Mouse (Mus musculus) ES-E14 (cell line): Measurements from ENCODE around the gene Uqcrh. TPM values are rescaled to one million over a fixed set of nuclear protein-coding genes. Genes with fewer than 3 reads are reported as not detected.
A peak's percentile ranks its signal among the peaks of the same experiment; 100 is the strongest.

Experiments used
- DNase-seq: peaks from one replicate; pipeline ENCODE4 v3.0.0-alpha.2; 2013; ENCODE audit warnings: low read depth, low spot score
- H3K27ac ChIP-seq: 2 replicates; pipeline ENCODE4 v1.5.1; 2012; ENCODE audit warnings: low read depth, mild to moderate bottlenecking, low read length, moderate library complexity, mixed read lengths; ENCODE audit not compliant: poor library complexity, insufficient read depth, severe bottlenecking
- H3K36me3 ChIP-seq: 2 replicates; pipeline ENCODE4 v1.6.1; 2012; ENCODE audit warnings: mild to moderate bottlenecking, low read length, moderate library complexity, mixed read lengths; ENCODE audit not compliant: control insufficient read depth, poor library complexity, insufficient read depth, severe bottlenecking
- H3K4me1 ChIP-seq, 2 experiments: fragments of 150-350 bp in 1 of 2; sonication (generic) in 1 of 2; 2 replicates each; pipeline ENCODE4 v1.6.1; 2012; ENCODE audit warnings: low read length in 2 of 2, mild to moderate bottlenecking in 1 of 2, mixed read lengths in 1 of 2; ENCODE audit not compliant: control insufficient read depth in 2 of 2, insufficient read depth in 2 of 2, poor library complexity in 1 of 2
- H3K4me3 ChIP-seq, 2 experiments: fragments of 150-350 bp in 1 of 2; sonication (generic) in 1 of 2; 2 replicates each; pipeline ENCODE4 v1.5.1; 2012; ENCODE audit warnings: low read length in 2 of 2, low read depth in 1 of 2, mild to moderate bottlenecking in 1 of 2, mixed read lengths in 1 of 2; ENCODE audit not compliant: insufficient read depth in 1 of 2, poor library complexity in 1 of 2, severe bottlenecking in 1 of 2
- H3K9ac ChIP-seq: 2 replicates; pipeline ENCODE4 v1.6.1; 2012; ENCODE audit warnings: low read depth, mild to moderate bottlenecking, low read length, mixed read lengths; ENCODE audit not compliant: poor library complexity, insufficient read depth, severe bottlenecking
- H3K9me3 ChIP-seq: fragments of 150-350 bp; sonication (generic); 2 replicates; pipeline ENCODE4 v1.6.1; 2012; ENCODE audit warnings: low read depth, mild to moderate bottlenecking, low read length; ENCODE audit not compliant: control insufficient read depth, insufficient read depth
- CHD2 ChIP-seq: IDR thresholded peaks from 2 replicates; pipeline ENCODE4 v1.6.1; 2014; ENCODE audit warnings: mild to moderate bottlenecking, low read depth, low read length, inconsistent platforms
- HCFC1 ChIP-seq: IDR thresholded peaks from 2 replicates; pipeline ENCODE4 v1.6.1; 2012; ENCODE audit warnings: low read length, inconsistent platforms, borderline replicate concordance; ENCODE audit not compliant: insufficient read depth
- MAFK ChIP-seq: IDR thresholded peaks from 2 replicates; pipeline ENCODE4 v1.6.1; 2014; ENCODE audit warnings: mild to moderate bottlenecking, low read depth, low read length, inconsistent platforms; ENCODE audit not compliant: insufficient read depth
- ZC3H11A ChIP-seq: IDR thresholded peaks from 2 replicates; pipeline ENCODE4 v1.6.1; 2012; ENCODE audit warnings: low read depth, mild to moderate bottlenecking, inconsistent platforms, low read length, borderline replicate concordance
- ZNF384 ChIP-seq: IDR thresholded peaks from 2 replicates; pipeline ENCODE4 v1.6.1; 2012; ENCODE audit warnings: low read depth, low read length, inconsistent platforms
- in situ Hi-C, 2 experiments: fragments of 600-800 bp; cut with MboI; formaldehyde crosslinking; loops; one replicate each; pipeline ENCODE4 v1.15.1; 2025; ENCODE audit warnings: low sequenced_read_pairs in 2 of 2, inconsistent platforms in 1 of 2; ENCODE audit not compliant: unreplicated experiment in 2 of 2
- total RNA-seq: library from RNA; depleted of rRNA; stranded (reverse); fragments of 300-350 nt; gene quantifications from 2 replicates; pipeline ENCODE4 v1.2.3, GENCODE M21; 2012

The Uqcrh gene
- total RNA-seq, 1 experiment, result 420 TPM

GRCm38 (mm10) chr4:116042186-116042585, 32.7 kb downstream of the Uqcrh start:
- no peak for DNase-seq
- no peak for TF ChIP-seq CHD2
- TF ChIP-seq HCFC1, result no peak
- TF ChIP-seq ZNF384, result no peak
- no peak for TF ChIP-seq ZC3H11A
- no peak for TF ChIP-seq MAFK
- H3K36me3 ChIP-seq, result no peaks in the 10 kb centered on the region; the same call in 1 of the 2 replicates
- H3K4me3 ChIP-seq, result no peak overlapping the region
- no peak overlapping the region for H3K27ac ChIP-seq
- H3K9me3 ChIP-seq, result no peaks in the 10 kb centered on the region
- in situ Hi-C loops, result no loop called here
- H3K9ac ChIP-seq, result no peak overlapping the region
- H3K4me1 ChIP-seq, result no peaks in the 10 kb centered on the region

- peaks cover 2% of the 10 kb centered on the region for H3K36me3 ChIP-seq
- in situ Hi-C loops, result no loop called here
- no peak overlapping the region for H3K27ac ChIP-seq
- no peaks in the 10 kb centered on the region for H3K9me3 ChIP-seq
- DNase-seq, result no peak
- no peak overlapping the region for H3K9ac ChIP-seq
- no peak overlapping the region for H3K4me3 ChIP-seq
- H3K4me1 ChIP-seq, result no peaks in the 10 kb centered on the region
- TF ChIP-seq ZNF384, result no peak
- no peak for TF ChIP-seq MAFK
- TF ChIP-seq HCFC1, result no peak
- no peak for TF ChIP-seq ZC3H11A
- TF ChIP-seq CHD2, result no peak
These were observed 34.4 kb downstream of the Uqcrh start for GRCm38 (mm10) chr4:116040466-116040865.

GRCm38 (mm10) chr4:116033374-116033773, 41.5 kb downstream of the Uqcrh start:
- Histone ChIP-seq H3K9me3 (no peaks in the 10 kb centered on the region), H3K4me3 (no peak overlapping the region), H3K4me1 (no peaks in the 10 kb centered on the region), H3K9ac (no peak overlapping the region), H3K27ac (no peak overlapping the region), H3K36me3 (peaks cover 8% of the 10 kb centered on the region)
- TF ChIP-seq CHD2, result no peak
- TF ChIP-seq ZNF384, result no peak
- TF ChIP-seq MAFK, result no peak
- TF ChIP-seq ZC3H11A, result no peak
- no peak for TF ChIP-seq HCFC1
- in situ Hi-C loops, result no loop called here
- no peak for DNase-seq

- Histone ChIP-seq H3K9ac (no peak overlapping the region), H3K4me1 (no peaks in the 10 kb centered on the region), H3K4me3 (no peak overlapping the region), H3K36me3 (peaks cover 8% of the 10 kb centered on the region), H3K27ac (no peak overlapping the region), H3K9me3 (no peaks in the 10 kb centered on the region)
- DNase-seq, result no peak
- in situ Hi-C loops, result no loop called here
- TF ChIP-seq ZC3H11A (no peak), MAFK (no peak), HCFC1 (no peak), CHD2 (no peak), ZNF384 (no peak)
These were observed 42.0 kb downstream of the Uqcrh start for GRCm38 (mm10) chr4:116032906-116033305.

DNA sequence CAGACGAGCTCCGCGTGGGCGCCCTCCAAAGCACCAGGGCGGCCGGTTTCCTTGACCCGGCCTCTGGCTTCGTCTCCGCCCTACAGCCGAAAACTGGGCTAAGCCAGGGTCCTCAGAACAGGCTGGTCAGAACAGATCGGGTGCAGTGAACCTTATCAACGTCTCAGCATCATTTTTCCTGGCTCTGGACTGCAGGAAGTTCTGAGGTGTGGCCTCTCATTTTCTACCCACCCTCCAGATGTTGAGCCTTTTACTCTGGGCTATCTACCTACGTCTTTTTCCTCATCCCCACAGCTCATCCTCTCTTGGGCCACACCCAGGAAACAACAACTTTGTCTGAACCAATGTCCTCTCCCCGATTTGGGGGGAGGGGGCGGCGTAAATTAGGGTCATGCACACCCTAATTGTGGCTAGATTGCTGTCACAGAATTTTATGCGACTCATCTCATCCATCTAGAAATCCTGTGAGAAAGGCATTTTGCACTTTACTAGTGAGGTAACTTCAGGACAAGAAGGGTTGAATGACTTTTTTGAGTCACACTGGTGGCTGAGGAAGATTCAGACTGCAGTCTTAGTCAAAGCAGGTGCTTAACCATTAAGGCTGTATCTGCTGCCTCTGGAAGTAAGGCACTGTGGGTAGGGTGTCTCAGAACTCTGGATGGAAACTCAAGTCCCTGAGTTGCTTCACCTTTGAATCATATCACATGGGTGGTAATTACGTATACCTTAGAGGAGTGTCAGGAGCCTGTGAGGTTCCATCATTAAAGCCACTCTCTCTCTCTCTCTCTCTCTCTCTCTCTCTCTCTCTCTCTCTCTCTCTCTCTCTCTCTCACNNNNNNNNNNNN, 56.7 kb downstream of the Uqcrh start, which contains the start of gene Faah:
TSS of gene Faah (minus strand) at position 25 of the 845 bp plus-strand sequence.
- peak within 1 kb of the TSS; percentile 80 to 96 for H3K4me3 ChIP-seq
- no peak for TF ChIP-seq ZC3H11A
- no peak for TF ChIP-seq ZNF384
- no peak for TF ChIP-seq HCFC1
- no peak for TF ChIP-seq MAFK
- TF ChIP-seq CHD2, result no peak
- peak; percentile 12 for DNase-seq
- no peaks in the 10 kb centered on the region for H3K36me3 ChIP-seq
- no peak within 1 kb of the TSS for H3K27ac ChIP-seq
- in situ Hi-C loops, result no loop called here
- H3K4me1 ChIP-seq, result peaks cover 0 to 4% of the 10 kb centered on the region in 2 experiments; a peak in 1 of 4 replicates
- no peaks in the 10 kb centered on the region for H3K9me3 ChIP-seq
- peak within 1 kb of the TSS; percentile 72 for H3K9ac ChIP-seq
